Mouse (Mus musculus) megakaryocyte, embryonic 14.5 days (primary cell): ENCODE measurements at regions not wholly inside any gene's neighbourhood (a gene's known extent, or its start where the extent isn't known, plus 50 kb on each side); places are given as distances from the start of the nearest gene placed in this dataset.

Experiments used
- FLI1 ChIP-seq: IDR thresholded peaks from 2 replicates; pipeline ENCODE4 v1.6.1; 2012; ENCODE audit warnings: low read length, inconsistent platforms, mixed read lengths
- GATA1 ChIP-seq: IDR thresholded peaks from 3 replicates; pipeline ENCODE4 v1.6.1; 2012; ENCODE audit warnings: mixed read lengths, low read length, inconsistent platforms, borderline replicate concordance

- no peak for TF ChIP-seq GATA1
- no peak for TF ChIP-seq FLI1
These were observed 65.9 kb upstream of the Slc45a1 start for GRCm38 (mm10) chr4:150717866-150718265.
